Mouse (Mus musculus): ENCODE data around the gene Ccdc85c.

Ccdc85c gene

GRCm38 (mm10) chr12:108268970-108269369 is 6.3 kb downstream of the Ccdc85c start:
- DNase-seq (ENCODE audit: low spot score in 2 of 2): no peak

- no peak for DNase-seq (ENCODE audit: low spot score in 2 of 2)
Measured at GRCm38 (mm10) chr12:108267653-108268052, 7.6 kb downstream of the Ccdc85c start.

GRCm38 (mm10) chr12:108265831-108266619 is 9.2 kb downstream of the Ccdc85c start:
- no peak for DNase-seq (ENCODE audit: low spot score in 2 of 2)

GRCm38 (mm10) chr12:108264918-108265317 is 10.3 kb downstream of the Ccdc85c start:
- DNase-seq (ENCODE audit: low spot score in 2 of 2): no peak

GRCm38 (mm10) chr12:108260950-108261349 is 14.3 kb downstream of the Ccdc85c start:
- no peak for DNase-seq (ENCODE audit: low spot score in 2 of 2)

GRCm38 (mm10) chr12:108259322-108260049 is 15.7 kb downstream of the Ccdc85c start:
- no peak for DNase-seq (ENCODE audit: low spot score in 2 of 2)

GRCm38 (mm10) chr12:108256734-108257133 is 18.5 kb downstream of the Ccdc85c start:
- DNase-seq (ENCODE audit: low spot score in 2 of 2): no peak

- no peak for DNase-seq (ENCODE audit: low spot score in 2 of 2)
Measured at GRCm38 (mm10) chr12:108255960-108256359, 19.3 kb downstream of the Ccdc85c start.

GRCm38 (mm10) chr12:108255511-108255919 is 19.7 kb downstream of the Ccdc85c start:
- no peak for DNase-seq (ENCODE audit: low spot score in 2 of 2)

GRCm38 (mm10) chr12:108253042-108253441 is 22.2 kb downstream of the Ccdc85c start:
- no peak for DNase-seq (ENCODE audit: low spot score in 2 of 2)

- DNase-seq (ENCODE audit: low spot score in 2 of 2): no peak
Measured at GRCm38 (mm10) chr12:108251825-108252542, 23.2 kb downstream of the Ccdc85c start.

- no peak for DNase-seq (ENCODE audit: low spot score in 2 of 2)
Measured at GRCm38 (mm10) chr12:108251034-108251792, 24.0 kb downstream of the Ccdc85c start.

GRCm38 (mm10) chr12:108249522-108249921 is 25.7 kb downstream of the Ccdc85c start:
- peak in 1 of 2 experiments; percentile 11 for DNase-seq (ENCODE audit: low spot score in 2 of 2)

GRCm38 (mm10) chr12:108249019-108249418 is 26.2 kb downstream of the Ccdc85c start:
- no peak for DNase-seq (ENCODE audit: low spot score in 2 of 2)

- no peak for DNase-seq (ENCODE audit: low spot score in 2 of 2)
Measured at GRCm38 (mm10) chr12:108246759-108247500, 28.3 kb downstream of the Ccdc85c start.

GRCm38 (mm10) chr12:108245579-108245978 is 29.6 kb downstream of the Ccdc85c start:
- DNase-seq (ENCODE audit: low spot score in 2 of 2): no peak

GRCm38 (mm10) chr12:108244778-108245177 is 30.4 kb downstream of the Ccdc85c start:
- DNase-seq (ENCODE audit: low spot score in 2 of 2): peak; percentile 11 to 31

GRCm38 (mm10) chr12:108242243-108242745 is 32.9 kb downstream of the Ccdc85c start:
- no peak for DNase-seq (ENCODE audit: low spot score in 2 of 2)

- DNase-seq (ENCODE audit: low spot score in 2 of 2): no peak
Measured at GRCm38 (mm10) chr12:108241626-108242025, 33.6 kb downstream of the Ccdc85c start.

- DNase-seq (ENCODE audit: low spot score in 2 of 2): no peak
Measured at GRCm38 (mm10) chr12:108240953-108241588, 34.2 kb downstream of the Ccdc85c start.
